Mouse (Mus musculus): ENCODE measurements around the gene Phb. TPM values are rescaled to one million over a fixed set of nuclear protein-coding genes. Genes with fewer than 3 reads are reported as not detected.

The Phb gene
- polyA plus RNA-seq, 1 experiment from 2014 or later = 200 TPM

Other genes with a start within 250 kb of the Phb start
- gene Nxph3, start 152.4 kb upstream of the Phb start, polyA plus RNA-seq (2014; fragmentation: Nextera tagmentation; extraction: Ambion mirVana) = 2.0 and 2.2 TPM in 2 replicates
- gene Ngfr, start 79.2 kb upstream of the Phb start, polyA plus RNA-seq (2014; fragmentation: Nextera tagmentation; extraction: Ambion mirVana) = 38.2 and 48.5 TPM in 2 replicates
- 10.9 and 12.8 TPM in 2 replicates for gene Zfp652, start 45.7 kb downstream of the Phb start, polyA plus RNA-seq (2014; fragmentation: Nextera tagmentation; extraction: Ambion mirVana)
- 0.83 and 1.6 TPM in 2 replicates for gene B130006D01Rik, start 56.6 kb downstream of the Phb start, polyA plus RNA-seq (2014; fragmentation: Nextera tagmentation; extraction: Ambion mirVana)
- gene Phospho1, start 157.5 kb downstream of the Phb start, polyA plus RNA-seq (2014; fragmentation: Nextera tagmentation; extraction: Ambion mirVana) = 0.37 and 0.69 TPM in 2 replicates
- gene Gngt2, start 170.3 kb downstream of the Phb start, polyA plus RNA-seq (2014; fragmentation: Nextera tagmentation; extraction: Ambion mirVana) = 2.4 and 2.7 TPM in 2 replicates
- 1.6 and 1.9 TPM in 2 replicates for gene Abi3, start 175.5 kb downstream of the Phb start, polyA plus RNA-seq (2014; fragmentation: Nextera tagmentation; extraction: Ambion mirVana)
- gene B4galnt2, start 247.9 kb downstream of the Phb start, polyA plus RNA-seq (2014; fragmentation: Nextera tagmentation; extraction: Ambion mirVana) = not detected in 2 replicates

All from hindbrain, embryonic 14.5 days (tissue).